Mouse (Mus musculus): ENCODE results near the gene Ccr9.

- TF ChIP-seq CTCF (IDR thresholded peaks at IDR 0.05; ENCODE audit: extremely low read depth, insufficient read depth, insufficient read length, insufficient replicate concordance) (no peak), POLR2A (IDR thresholded peaks at IDR 0.05; ENCODE audit: low read depth, low read length) (no peak)
These were observed 8.0 kb downstream of the Ccr9 start for GRCm38 (mm10) chr9:123686206-123686605.

Data from spleen, adult 2 months (tissue).